Mouse (Mus musculus) adipocyte (in vitro differentiated cells): ENCODE results near the gene Hexb.

Source experiments
- DNase-seq: peaks from one replicate; pipeline ENCODE4 v3.0.0-alpha.2; 2016; ENCODE audit warnings: low spot score

The Hexb gene

DNA sequence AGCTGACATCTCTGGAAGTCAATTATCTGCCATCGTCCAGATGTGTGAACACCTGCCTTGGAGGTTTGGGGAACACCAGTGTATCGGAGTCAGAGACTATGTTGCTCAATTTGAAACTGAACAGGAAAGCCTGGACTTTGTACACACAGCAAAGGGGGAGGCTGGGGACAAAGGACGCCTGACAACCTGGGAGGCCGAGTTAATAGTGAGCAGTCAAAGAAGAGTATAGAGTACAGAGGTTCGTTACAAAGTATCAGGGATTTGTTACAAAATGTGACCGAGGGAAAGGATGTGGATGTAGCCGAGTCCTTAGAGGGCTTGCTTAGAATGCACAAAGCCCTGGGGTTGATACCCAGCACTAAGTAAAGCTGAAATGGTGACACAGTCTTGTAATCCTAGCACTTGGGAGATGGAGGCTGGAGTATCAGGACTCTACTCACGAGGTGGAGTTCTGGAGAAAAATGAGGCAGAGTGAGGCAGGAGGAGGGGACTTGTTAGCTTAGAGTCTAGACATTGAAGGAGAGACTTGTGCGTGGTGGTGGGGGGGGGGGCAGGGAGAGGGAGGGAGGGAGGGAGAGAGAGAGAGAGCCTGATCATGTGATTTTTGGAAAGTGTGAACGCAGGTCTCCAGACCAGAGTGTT lies 26.3 kb upstream of the Hexb start:
- DNase-seq, result no peak

DNA sequence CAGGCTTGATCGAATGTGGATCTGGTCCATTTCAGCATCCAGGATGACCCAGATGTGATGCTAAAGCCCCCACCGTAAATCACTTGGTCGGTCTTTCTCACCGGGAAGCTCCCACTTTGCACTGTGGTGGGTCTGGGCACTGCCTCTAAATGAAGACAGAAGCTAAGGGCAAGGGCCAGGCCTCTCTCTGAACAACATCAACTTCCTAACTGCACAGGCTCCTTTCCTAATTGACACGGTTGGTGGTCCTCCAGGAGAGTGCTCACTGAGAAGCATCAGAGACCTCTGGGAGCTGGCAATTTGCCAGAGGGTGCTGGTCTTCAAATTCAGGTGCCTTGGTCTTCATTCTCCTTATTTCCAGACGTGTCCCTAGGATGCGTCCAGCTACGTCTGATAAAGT lies 25.7 kb upstream of the Hexb start:
- no peak for DNase-seq

DNA sequence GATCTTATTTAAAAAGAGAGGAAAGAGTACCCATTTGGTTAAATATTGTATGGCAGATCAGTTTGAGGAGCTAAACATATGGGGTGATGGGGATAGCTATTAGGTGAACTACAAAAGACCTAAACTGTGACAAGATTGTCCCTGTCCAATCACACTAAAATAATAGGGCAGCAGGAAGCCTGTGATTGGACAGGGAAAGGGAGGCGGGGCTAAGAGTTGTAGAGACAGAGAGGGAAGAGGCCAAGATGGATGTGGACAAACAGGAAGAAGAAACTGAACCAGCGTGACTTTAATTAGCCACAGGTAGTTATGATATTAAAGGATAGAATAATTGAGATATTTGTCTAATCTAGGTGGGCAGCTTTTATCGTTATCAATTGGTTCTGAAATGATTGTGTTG lies 21.9 kb upstream of the Hexb start:
- no peak for DNase-seq

DNA sequence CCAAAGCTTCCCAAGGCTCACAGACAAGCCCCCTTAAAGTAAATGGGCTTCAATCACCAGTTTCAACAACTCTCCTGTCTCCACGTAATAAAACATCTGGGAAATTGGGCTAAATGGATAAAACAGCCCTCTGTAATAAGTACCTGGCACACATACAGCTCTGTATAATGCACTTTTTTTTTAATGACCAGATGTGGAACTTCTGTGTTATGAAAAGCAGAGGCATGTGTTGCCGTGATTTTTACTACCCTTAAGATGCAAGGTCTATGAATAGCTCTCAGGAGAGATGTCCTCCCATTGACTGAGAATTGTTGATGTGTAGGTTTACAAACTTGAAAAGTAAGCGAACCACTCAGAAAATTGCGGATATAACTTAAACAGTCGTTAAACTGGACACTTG lies 18.0 kb upstream of the Hexb start:
- no peak for DNase-seq

DNA sequence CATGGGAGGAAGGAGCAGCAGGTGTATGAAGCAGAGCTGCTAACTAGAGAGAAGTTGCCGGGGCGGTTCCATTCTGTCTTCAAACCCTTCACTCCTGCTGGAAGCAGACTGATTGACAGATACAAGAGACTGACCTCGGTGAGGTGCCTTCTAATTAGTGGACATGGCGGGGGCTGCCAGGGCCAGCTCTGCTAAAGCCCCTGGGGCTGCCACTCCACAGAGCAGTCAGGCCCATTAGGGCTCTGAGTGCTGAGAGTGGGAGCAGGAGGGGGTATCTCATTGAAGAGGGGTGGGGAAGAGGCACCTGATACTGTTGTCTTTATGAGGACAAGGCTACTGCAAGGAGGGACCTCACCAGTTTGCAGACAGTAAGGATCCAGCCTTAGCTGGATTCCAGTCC lies 17.4 kb upstream of the Hexb start:
- DNase-seq, result no peak

DNA sequence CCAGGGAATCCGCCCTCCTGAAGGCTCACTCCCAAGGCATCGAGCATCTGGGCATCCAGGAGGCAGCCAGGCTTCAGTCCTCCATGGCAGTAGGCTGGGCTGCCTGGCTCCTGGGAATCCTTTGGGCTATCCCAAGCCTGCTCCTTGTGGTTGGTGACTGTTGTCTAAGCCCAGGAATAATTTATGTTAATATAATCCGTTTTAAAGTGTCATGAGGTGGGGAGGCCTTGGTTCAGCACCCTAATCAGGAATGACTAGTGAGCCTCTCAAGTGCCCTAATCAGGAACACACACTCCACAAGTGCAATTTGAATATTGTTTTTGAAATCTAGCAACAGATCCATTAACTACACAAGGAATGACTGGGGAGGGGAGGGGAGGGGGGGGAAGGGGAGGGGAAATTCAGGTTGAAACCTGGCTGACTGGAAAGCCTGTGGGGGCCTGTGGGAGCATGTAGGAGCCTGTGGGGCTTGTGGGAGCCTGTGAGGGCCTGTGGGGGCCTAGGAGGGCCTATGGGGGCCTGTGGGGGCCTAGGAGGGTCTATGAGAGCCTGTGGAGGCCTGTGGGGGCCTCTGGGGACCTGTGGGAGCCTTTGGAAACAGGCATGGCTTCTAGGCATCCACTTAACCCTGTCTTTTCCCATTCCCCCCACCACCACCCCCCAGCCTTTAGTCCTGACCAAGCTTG lies 16.6 kb upstream of the Hexb start:
- DNase-seq, result no peak

DNA sequence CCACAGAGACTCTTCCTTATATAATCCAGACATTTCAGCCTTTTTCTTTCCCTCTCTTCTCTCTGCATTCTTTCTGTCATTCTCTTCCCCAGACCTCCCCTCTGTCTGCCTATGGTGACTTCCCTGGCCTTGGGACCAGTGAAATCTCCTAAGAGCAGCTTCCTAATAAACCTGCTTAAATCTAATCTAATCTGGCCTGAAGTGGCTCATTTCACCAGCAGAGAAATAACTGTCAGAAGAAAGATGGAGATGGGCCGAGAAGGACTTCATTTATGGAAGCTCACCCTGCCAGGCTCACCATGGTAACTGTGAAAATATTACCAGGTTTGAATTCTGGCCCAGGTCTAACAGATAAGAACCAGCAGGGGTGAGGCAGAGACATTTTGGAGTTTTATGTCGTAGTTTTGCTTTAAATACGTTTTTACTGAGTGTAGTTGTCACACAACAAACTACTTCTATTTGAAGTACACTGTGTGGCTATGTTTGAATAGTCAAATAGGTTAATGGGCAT lies 10.4 kb upstream of the Hexb start:
- DNase-seq, result no peak

DNA sequence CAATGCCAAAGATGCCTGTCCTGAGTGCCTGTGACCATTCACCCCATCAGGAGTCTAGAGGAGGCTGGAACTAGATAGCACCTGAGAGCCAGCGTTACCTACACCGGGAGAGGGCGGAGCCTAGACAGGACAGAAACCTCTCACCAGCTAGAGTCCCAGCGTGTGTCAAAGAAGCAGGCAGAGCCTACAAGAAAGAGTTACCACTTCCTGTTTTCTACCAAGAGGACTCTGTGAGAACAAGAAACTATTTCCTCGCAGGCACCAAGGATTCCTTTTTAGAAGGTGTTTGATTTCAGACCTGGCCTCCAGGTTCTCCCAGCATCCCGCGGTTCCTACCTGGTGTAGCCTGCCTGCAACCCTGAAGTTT lies 9.9 kb upstream of the Hexb start:
- DNase-seq, result no peak

DNA sequence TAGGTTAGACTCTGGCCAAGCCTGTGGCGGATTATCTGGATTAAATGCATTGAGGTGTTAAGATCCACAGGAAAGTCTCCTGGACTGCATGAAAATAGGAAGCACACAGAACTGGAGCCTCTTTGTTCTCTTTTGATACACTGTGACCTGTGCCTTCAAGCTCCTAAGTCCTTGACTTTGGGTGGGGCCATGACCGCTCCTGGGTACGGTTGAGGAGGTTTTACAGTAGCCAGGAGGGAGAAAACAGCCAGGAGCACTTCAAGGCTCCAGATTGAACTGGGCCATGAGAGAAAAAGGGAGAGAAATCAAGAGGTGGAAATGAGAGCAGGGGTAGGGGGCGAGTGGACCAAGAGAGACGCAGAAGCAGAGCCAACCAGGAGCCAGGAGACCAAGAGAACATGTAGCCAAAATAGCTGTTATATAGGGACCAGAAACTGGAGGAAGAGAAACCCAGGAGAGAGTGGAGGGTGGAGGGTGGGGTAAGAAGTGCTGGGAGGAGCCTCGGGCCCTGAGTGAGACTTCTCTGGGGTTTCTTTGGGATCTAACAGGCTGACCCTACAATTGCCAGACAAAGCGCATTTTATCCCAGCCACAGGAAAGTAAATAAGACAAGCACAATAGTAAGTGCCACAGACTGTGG lies 9.4 kb upstream of the Hexb start:
- no peak for DNase-seq

DNA sequence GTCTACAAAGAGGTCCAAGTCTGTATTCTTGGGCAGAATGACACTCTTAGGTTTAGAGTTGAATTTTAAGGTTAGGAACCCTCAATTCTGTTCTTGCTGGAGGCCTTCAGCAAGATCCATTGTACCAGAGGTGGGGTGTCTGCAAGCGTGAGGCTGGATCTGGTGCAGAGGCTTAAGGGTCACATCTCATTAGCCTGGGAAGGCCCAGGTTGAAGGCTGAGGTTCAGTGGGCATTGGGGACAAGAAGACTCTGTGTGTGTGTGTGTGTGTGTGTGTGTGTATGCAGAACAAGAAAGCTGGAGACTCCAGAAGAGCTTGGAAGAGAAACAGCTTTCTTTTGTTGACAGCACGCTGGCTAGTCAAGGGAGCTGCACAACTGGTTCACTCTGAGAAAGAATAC lies 7.9 kb upstream of the Hexb start:
- DNase-seq, result no peak

DNA sequence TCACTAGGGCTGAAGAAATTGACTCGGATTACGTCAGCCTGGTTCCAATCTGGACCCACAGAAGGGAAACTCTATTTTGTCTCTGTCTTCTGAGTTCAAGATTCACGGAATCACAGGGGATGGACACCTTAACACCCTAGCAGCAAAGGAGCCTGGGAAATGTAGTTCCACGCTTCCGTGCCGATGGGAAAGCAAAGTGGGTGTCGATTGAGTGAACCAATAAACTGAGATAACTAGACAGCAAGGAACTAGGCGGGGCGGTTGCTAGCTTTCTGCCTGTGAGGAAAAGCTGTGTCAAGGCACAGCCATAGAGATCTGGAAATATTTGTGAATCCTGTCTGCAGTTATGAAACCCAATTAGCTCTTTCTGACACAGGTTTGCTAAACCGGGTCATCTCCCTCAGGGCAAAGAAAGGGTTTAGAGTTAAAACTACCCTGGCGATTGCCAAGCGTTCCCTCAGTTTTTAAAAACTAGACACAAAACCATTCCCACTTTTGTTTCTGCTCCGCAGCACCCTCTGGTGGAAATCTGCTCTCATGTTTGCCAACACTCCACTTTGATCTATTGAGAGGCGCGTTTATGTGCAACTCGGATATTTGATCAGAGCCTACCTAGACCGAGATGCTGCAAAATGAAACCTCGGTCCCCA lies 7.0 kb upstream of the Hexb start:
- DNase-seq, result peak; percentile 82

DNA sequence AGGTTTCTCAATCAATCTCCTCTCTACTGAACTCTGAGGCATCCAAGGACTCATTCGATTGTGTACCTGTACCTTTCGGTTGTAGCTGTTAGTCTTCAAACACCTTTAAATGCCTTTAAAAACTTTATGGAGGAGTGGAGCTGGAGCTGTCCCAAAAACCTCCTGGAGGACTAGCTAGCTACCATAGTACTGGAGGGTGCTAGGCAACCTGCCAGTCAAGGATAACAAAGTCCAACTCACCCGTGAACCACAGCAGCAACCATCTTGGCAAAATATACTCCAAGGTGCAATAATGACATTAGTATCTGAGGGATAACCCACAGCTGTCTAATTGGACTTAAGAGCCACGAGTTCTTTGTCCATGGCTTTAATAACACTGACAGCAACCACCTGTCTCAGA lies 3.7 kb upstream of the Hexb start:
- DNase-seq, result no peak

DNA sequence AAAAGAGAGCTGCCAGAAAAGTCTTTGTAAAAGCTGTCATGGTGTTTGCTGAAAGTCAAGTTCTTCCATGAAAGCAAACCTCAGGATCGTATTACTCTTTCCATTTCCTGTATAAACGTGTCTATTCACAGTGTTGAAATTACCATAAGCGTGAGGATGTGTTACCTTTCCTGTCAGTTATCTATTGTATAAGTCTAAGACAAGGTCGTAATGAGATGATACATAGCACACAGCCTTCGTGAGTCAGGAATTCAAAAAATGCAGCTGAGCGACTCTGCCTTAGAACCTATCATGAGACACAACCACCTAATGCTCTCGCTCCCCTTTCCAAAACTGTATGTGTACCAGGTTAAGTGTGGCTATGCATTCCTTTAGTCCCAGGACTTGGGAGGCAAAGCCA lies 2.9 kb upstream of the Hexb start:
- no peak for DNase-seq

DNA sequence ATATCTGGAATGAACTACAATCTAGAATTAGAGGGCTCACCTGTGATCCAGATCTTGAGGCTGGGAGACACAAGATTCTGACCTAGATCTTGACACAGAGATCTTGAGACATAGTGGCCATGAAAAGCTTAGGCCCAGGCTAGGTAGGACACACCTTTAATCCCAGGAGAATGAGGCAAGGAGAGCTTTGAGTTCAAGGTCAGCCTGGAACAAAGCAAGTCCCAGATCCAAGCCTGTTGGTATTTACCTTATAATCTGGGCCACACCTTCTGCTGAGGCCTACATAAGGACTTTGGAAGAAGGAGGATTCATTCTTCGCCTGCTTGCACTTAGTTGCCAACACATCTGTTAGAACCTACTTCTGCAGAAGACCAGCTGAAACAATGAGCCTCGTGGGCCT lies 966 bp upstream of the Hexb start:
- no peak for DNase-seq

DNA sequence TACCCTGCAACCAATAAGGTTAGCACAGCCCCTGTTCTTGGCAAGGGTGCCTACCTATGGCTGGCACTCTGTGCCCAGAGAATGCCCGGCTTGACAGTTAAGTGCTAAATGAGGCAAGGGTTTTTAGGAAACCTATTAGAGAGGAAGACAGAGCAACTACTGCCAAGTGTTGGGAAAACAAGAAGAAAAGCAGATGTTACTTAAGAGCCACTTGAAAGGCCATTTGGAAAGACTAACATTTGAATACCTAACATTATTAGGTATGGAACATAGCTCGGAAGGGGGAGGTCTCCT lies 1.3 kb downstream of the Hexb start:
- DNase-seq, result no peak

DNA sequence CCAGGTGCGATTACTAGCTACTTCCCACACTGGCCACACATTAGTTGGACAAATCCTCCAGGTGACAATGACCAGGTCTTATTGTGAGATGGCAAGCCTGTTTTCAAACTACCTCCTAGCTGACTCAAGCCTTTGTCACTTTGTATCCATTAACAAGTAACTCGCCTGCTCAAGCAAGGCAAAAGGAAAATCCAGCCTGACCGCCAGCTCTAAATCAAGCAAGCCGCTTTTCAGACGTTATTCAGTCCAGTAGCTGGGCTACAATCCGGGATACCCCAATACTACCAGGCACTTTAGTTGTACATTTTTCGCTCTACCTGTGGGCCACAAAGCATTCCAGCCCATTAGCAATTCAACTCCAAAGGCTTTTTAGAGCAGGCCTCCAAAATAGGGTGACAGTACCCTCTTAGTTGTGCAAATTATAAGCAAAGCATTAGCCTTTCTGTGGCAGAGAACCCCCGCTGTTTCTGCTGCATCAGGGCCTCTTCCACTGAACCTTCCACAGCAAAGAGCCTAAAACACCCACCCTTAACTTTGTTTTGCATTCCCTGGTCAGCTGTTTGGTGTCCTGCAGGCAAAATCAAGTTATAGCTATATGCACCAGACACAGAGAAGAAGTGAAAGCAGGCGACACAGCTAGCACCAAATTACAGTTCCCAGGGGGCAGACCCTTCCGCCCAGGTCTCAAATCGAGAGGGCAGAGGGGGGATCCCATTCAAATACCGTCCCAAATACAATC lies 1.8 kb downstream of the Hexb start:
- no peak for DNase-seq

DNA sequence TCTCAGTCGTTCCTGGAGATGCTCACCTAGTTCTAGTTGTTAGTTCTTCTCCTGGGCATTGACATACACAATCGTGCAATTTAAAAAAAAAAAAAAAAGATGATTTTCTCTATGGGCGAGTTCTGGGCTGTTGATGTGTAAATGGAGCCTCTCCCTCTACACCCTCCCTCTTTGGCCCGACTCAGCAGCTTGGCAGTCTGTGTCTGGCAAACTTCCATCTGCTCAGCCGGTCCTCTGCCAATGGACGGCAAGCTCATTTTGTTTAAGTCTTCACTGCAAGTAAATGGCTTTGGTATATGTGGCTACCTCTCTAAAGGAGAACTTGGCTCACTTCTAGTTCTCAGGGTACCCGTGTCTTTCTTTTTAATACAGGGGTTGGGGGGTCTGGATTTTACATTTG lies 4.7 kb downstream of the Hexb start:
- DNase-seq, result peak; percentile 84

DNA sequence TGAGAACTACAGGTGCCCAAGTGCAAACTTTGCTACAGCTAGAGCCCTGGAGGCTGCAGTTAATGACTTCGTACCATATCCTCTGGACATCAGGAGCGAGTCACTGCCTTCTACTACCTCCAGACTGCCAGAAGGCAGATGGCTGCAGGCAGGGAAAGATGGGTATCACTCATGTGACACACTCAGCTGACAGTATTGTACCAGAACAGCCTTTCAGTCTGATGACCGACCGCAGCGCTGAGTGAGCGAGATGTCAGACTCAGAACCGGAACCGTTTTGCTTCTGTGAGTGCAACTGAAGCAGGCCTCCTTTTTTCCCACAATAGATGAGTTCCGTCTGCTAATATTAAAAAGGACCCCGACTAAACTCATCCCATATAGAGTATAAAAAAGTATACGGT lies 5.5 kb downstream of the Hexb start:
- no peak for DNase-seq

DNA sequence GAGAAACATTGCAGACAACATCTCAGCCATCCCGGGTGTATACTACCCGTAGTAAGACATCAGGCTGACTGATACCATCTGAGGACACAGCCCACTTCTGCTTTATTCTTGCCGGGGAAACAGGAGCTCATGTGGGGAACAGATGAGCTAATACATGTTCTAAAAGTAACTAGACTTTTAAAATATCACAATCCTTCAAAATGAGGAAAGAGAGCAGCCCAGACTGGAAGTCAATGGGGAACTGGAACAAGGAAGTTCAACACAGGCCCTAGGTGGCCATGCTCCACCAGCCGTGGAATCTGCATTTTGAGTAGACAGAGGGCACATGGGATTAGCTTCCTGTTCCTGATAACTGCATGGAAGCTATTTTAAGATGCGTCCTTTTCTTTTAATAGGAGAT lies 10.5 kb downstream of the Hexb start:
- no peak for DNase-seq

DNA sequence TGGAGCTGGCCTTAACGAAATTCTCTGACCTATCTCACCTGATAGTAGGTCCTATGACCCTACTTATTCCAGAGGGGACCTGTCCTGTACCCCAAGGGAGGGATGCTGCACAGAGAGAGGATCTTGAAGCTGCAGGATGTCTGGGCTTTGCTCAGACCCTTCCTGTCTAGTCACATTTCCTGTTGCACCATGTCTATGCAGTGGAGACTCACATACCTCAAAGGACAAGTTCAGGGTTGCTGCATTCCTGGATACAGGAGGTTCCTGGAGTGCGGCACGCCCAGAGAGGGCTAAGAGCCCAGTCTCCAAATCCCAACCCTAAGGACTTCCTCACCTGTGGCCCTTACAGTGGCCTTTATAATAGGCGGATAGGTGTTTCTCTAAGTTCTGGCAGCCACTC lies 11.8 kb downstream of the Hexb start:
- no peak for DNase-seq

DNA sequence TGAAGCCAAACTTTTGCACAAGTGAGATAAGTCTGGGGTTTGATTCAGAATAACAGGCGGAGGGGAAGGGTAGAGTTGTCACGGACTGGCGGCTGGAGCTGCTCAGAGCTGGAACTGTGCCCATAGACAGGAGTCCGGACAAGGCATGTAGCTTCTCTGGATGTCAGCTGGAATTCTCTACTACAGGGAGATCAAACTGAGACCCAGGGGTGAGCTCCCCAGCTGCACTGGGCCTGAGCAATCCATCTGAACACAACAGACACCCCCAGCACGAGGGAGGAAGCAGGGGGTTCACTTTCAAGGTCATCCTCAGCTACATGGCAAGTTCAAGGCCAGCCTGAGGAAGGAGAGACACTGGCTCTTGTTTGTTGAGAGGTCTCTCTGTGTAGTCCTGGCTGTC lies 13.5 kb downstream of the Hexb start:
- no peak for DNase-seq

DNA sequence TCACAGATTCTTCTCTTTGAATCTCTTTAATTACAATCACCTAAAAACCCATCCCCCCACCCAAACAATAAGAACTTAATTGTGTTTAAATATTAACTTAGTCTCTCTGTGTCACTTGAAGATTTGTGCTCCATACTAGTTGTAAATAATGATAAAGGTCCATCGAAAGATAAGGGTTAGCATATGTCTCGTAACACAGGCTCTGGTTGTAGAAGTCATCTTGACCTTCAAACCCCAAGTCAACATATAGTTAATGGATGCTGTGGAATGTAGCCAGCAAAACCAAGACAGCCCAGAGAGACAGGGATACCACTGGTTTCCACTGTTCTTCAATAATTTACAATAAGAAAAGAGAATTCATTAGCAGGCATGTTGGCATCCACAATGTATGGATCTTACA lies 14.0 kb downstream of the Hexb start:
- DNase-seq, result no peak

DNA sequence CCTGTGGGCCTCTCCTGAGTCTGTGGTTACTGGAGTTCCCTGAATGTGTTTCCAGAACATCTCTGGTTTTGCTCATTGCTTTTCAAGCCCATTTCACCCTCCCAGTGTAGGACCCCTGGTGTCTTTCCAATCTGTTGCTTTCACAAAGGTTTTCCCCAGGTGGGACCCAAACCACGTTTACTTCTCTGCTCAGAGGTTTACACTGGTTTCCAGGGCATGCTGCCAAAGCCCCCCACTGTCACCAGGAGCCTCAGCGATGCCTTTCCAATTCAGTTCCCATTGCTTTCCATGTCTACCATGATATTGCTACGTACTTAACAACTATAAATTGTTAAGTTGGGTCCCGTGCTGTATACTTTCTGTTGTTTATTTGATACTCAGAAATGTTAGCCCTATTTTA lies 15.3 kb downstream of the Hexb start:
- DNase-seq, result no peak
